Mouse (Mus musculus) ES-Bruce4 (cell line): ENCODE data around the gene Parp4. TPM values are rescaled to one million over a fixed set of nuclear protein-coding genes. Genes with fewer than 3 reads are reported as not detected.
A peak's percentile ranks its signal among the peaks of the same experiment; 100 is the strongest.

Experiments
- H3K27ac ChIP-seq: 2 replicates; pipeline ENCODE4 v1.5.1; 2012; ENCODE audit warnings: low read length, inconsistent platforms; ENCODE audit not compliant: insufficient read depth
- H3K27me3 ChIP-seq: 2 replicates; pipeline ENCODE4 v1.6.1; 2012; ENCODE audit warnings: mild to moderate bottlenecking, low read length, inconsistent platforms; ENCODE audit not compliant: control insufficient read depth, poor library complexity, insufficient read depth, severe bottlenecking
- H3K36me3 ChIP-seq: 2 replicates; pipeline ENCODE4 v1.6.1; 2012; ENCODE audit warnings: inconsistent platforms, mild to moderate bottlenecking, low read length, moderate library complexity; ENCODE audit not compliant: control insufficient read depth, poor library complexity, insufficient read depth, severe bottlenecking
- H3K4me1 ChIP-seq: one replicate; pipeline ENCODE4 v1.8.1; 2011; ENCODE audit warnings: low read length; ENCODE audit not compliant: control insufficient read depth, insufficient read depth
- H3K4me3 ChIP-seq: 2 replicates; pipeline ENCODE4 v1.5.1; 2011; ENCODE audit warnings: low read depth, mild to moderate bottlenecking, low read length
- H3K9ac ChIP-seq: 2 replicates; pipeline ENCODE4 v1.6.1; 2012; ENCODE audit warnings: low read depth, mild to moderate bottlenecking, inconsistent platforms; ENCODE audit not compliant: poor library complexity, severe bottlenecking
- H3K9me3 ChIP-seq: replicated peaks from 2 replicates; pipeline ENCODE4 v1.6.1; 2012; ENCODE audit warnings: mild to moderate bottlenecking, low read length, inconsistent platforms; ENCODE audit not compliant: control insufficient read depth, poor library complexity, insufficient read depth, severe bottlenecking
- CTCF ChIP-seq: IDR thresholded peaks from one replicate; pipeline ENCODE4 v1.8.1; 2011; ENCODE audit warnings: low read depth, low read length
- EP300 ChIP-seq: IDR thresholded peaks from 2 replicates; pipeline ENCODE4 v1.6.1; 2011; ENCODE audit warnings: low read depth, low read length; ENCODE audit not compliant: insufficient read depth
- POLR2A ChIP-seq: IDR thresholded peaks from one replicate; pipeline ENCODE4 v1.8.1; 2011; ENCODE audit warnings: low read length; ENCODE audit not compliant: insufficient read depth
- polyA plus RNA-seq: library from polyadenylated mRNA; stranded (reverse); fragments of >200 nt; gene quantifications from 2 replicates; pipeline ENCODE4 v1.2.4, GENCODE M21; 2011; ENCODE audit warnings: low read depth; ENCODE audit not compliant: missing spikeins, insufficient read depth, insufficient read length

Parp4 gene
- polyA plus RNA-seq, 1 experiment, result 12.7 TPM

DNA sequence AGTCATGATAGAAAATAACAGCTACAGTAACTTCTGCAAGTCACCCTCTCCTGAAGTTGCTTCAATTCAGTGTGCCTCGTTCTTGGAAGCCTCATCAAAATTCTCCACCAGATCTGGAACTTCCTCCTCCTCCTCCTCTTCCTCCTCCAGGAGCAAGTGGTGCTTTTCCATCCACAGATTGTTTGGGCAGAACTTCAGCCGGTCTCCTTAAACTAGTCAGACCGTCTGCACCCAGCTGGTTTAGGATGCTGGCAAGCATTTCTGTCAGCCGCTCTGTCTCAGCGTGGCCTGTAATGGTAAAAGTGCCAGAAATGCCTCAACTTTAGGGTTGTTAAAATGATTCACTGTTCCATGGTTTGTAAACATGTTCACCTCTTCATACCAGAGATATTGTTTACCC lies 90.2 kb downstream of the Parp4 start:
- Histone ChIP-seq H3K9ac (no peak overlapping the region), H3K27ac (no peak overlapping the region), H3K4me1 (peaks cover 2% of the 10 kb centered on the region), H3K36me3 (peaks cover 2% of the 10 kb centered on the region; the same call in 1 of the 2 replicates), H3K4me3 (no peak overlapping the region), H3K27me3 (no peaks in the 10 kb centered on the region), H3K9me3 (no peaks in the 10 kb centered on the region)
- no peak for TF ChIP-seq EP300
- TF ChIP-seq POLR2A, result no peak
- no peak for TF ChIP-seq CTCF

DNA sequence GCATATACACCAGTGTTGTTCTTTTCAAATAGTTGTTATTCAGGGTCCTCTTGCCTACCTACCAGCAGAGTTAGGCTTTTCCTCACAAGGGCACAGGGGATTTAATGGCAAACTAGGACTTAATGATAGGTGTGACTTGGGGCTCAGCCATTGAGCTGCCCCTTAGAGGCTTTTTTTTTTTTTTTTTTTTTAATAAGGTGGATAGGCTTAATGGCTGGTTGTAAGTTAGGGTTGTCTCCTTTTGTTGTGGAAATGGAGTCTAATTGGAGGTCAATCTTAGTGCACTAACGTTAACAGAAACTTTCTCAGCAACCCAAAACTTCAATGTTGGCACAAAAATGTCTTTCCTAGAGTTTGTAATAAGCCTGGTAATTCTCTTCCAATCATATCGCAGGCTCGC lies 91.5 kb downstream of the Parp4 start:
- Histone ChIP-seq H3K27ac (peak overlapping the region; percentile 44), H3K36me3 (peaks cover 11% of the 10 kb centered on the region), H3K9me3 (no peaks in the 10 kb centered on the region), H3K9ac (peak overlapping the region; percentile 87), H3K4me3 (no peak overlapping the region), H3K27me3 (no peaks in the 10 kb centered on the region), H3K4me1 (peaks cover 2% of the 10 kb centered on the region)
- TF ChIP-seq CTCF, result no peak
- TF ChIP-seq POLR2A, result no peak
- no peak for TF ChIP-seq EP300

DNA sequence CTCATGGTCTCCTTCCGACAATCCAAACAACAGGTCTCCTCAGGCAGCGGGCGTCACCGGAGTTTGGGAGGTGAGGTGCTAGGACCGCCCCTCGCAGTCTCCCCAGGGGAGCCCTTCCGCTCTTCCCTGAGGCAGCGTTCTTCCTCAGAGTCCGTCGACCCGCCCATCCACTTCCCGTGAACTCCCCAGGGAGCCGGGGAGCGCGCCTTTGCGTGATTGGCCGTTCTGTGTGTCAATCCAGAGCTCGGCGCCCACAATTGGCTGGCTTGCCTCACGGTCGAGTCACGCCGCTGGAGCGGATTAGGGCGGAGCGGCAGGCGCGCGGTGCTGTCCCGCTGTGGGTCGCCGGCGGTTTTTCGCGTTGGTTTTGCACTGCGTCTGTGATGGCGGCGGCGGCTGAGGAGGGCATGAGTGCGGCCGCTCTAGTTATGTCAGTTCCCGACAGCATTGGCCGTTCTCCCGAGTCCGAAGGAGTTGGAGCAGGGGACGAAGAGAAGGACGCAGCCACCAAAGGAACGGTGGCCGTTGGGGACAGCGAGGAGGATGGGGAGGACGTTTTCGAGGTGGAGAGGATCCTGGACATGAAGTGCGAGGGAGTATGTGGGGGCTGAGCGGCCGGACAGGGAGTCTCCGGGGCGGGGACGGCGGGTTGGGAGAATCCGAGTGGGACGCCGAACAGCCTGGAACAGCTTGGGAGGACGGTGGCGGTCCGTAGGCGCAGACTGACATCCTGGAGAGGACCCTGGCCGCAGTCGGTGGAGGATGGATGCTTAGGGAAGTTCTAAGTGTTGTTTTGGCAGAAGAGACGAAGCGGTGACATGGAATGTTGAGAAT lies 92.8 kb downstream of the Parp4 start, which contains the start of gene Mphosph8:
TSS of gene Mphosph8 (plus strand) at position 280 of the 834 bp plus-strand sequence.
- Histone ChIP-seq H3K36me3 (peaks cover 23% of the 10 kb centered on the region), H3K4me1 (peaks cover 2% of the 10 kb centered on the region), H3K9ac (peak within 1 kb of the TSS; percentile 88), H3K9me3 (no peaks in the 10 kb centered on the region), H3K27ac (peak within 1 kb of the TSS; percentile 64), H3K27me3 (no peaks in the 10 kb centered on the region), H3K4me3 (peak within 1 kb of the TSS; percentile 99)
- TF ChIP-seq EP300 (no peak), POLR2A (peak; percentile 34)

- peaks cover 2% of the 10 kb centered on the region for H3K4me1 ChIP-seq
- H3K36me3 ChIP-seq, result peaks cover 31% of the 10 kb centered on the region
- H3K9me3 ChIP-seq, result no peaks in the 10 kb centered on the region
- no peaks in the 10 kb centered on the region for H3K27me3 ChIP-seq
- no peak for TF ChIP-seq CTCF
- no peak for TF ChIP-seq EP300
- no peak for TF ChIP-seq POLR2A
- H3K9ac ChIP-seq, result peak overlapping the region; percentile 88
- peak overlapping the region; percentile 64; the same call in 1 of the 2 replicates for H3K27ac ChIP-seq
- peak overlapping the region; percentile 99 for H3K4me3 ChIP-seq
Observed at GRCm38 (mm10) chr14:56669046-56669620, 93.7 kb downstream of the Parp4 start.

DNA sequence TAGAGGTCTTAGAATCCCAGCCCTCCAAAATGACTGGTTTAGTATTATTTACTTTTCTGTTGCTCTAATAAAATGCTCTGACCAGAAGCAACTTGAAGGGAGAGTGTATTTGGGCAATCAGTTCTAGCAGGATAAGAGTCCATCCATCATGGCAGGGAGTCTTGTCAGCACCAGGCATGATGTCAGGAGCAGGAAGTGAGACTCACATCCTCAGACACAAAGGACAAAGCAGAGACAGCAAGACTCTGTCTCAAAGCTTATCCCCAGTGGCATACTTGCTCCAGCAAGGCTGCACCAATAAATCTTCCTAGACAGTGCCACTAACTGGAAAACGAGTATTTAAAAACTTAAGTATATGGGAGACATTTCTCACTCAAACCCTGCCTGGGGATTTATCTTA lies 110.0 kb downstream of the Parp4 start:
- TF ChIP-seq POLR2A, result no peak
- no peak for TF ChIP-seq CTCF
- TF ChIP-seq EP300, result no peak
- Histone ChIP-seq H3K9me3 (no peaks in the 10 kb centered on the region), H3K27me3 (no peaks in the 10 kb centered on the region), H3K4me1 (no peaks in the 10 kb centered on the region), H3K4me3 (no peak overlapping the region), H3K27ac (no peak overlapping the region), H3K36me3 (peaks cover 86% of the 10 kb centered on the region), H3K9ac (no peak overlapping the region)

- no peak for TF ChIP-seq POLR2A
- TF ChIP-seq CTCF, result no peak
- no peak for TF ChIP-seq EP300
- Histone ChIP-seq H3K27ac (no peak overlapping the region; the same call in 1 of the 2 replicates), H3K36me3 (peaks cover 90% of the 10 kb centered on the region), H3K9me3 (no peaks in the 10 kb centered on the region), H3K27me3 (no peaks in the 10 kb centered on the region), H3K9ac (no peak overlapping the region), H3K4me3 (no peak overlapping the region), H3K4me1 (no peaks in the 10 kb centered on the region)
Observed at GRCm38 (mm10) chr14:56689116-56689515, 113.7 kb downstream of the Parp4 start.
